Mouse (Mus musculus) kidney, adult 2 months (tissue): Measurements from ENCODE around the gene Fam241b. TPM values are rescaled to one million over a fixed set of nuclear protein-coding genes. Genes with fewer than 3 reads are reported as not detected.
A peak's percentile ranks its signal among the peaks of the same experiment; 100 is the strongest.

Experiments
- DNase-seq: peaks from one replicate; pipeline ENCODE4 v3.0.0; 2021
- H3K27ac ChIP-seq: fragments of 200-500 bp; 2 replicates; pipeline ENCODE4 v1.5.1; 2012; ENCODE audit warnings: low read depth, low read length, control low read depth, inconsistent platforms; ENCODE audit not compliant: insufficient read depth
- H3K27me3 ChIP-seq: fragments of 200-500 bp; replicated peaks from 2 replicates; pipeline ENCODE4 v1.6.1; 2012; ENCODE audit warnings: mild to moderate bottlenecking, moderate library complexity, low read length, inconsistent platforms; ENCODE audit not compliant: control insufficient read depth, insufficient read depth
- H3K36me3 ChIP-seq: fragments of 200-500 bp; 2 replicates; pipeline ENCODE4 v1.6.1; 2012; ENCODE audit warnings: mild to moderate bottlenecking, moderate library complexity, low read length, inconsistent platforms; ENCODE audit not compliant: control insufficient read depth, insufficient read depth
- H3K4me1 ChIP-seq: fragments of 200-500 bp; 2 replicates; pipeline ENCODE4 v1.6.1; 2011; ENCODE audit warnings: low read length; ENCODE audit not compliant: control insufficient read depth, insufficient read depth
- H3K4me3 ChIP-seq: fragments of 200-500 bp; 2 replicates; pipeline ENCODE4 v1.5.1; 2011; ENCODE audit warnings: mild to moderate bottlenecking, low read depth, low read length, control low read depth; ENCODE audit not compliant: insufficient read depth
- CTCF ChIP-seq: fragments of 200-500 bp; conservative IDR thresholded peaks from 2 replicates; pipeline ENCODE4 v1.5.1; 2011; ENCODE audit warnings: low read depth, mild to moderate bottlenecking, control low read depth, low read length, moderate library complexity, mixed read lengths; ENCODE audit not compliant: insufficient read depth, insufficient read length
- POLR2A ChIP-seq: fragments of 200-500 bp; IDR thresholded peaks from one replicate; pipeline ENCODE4 v1.6.1; 2011; ENCODE audit warnings: low read depth, low read length, control low read depth
- WGBS: fragments of 180-500 bp; shearing (Covaris S2); methylation state at CpG from one replicate; pipeline ENCODE4 v1.1.7; 2018; 5-methylcytosine and 5-hydroxymethylcytosine counted together
- polyA plus RNA-seq: library from polyadenylated mRNA; depleted of rRNA; stranded (reverse); fragments of >200 nt; gene quantifications from 2 replicates; pipeline ENCODE4 v1.2.3, GENCODE M21; 2012

Fam241b gene
- polyA plus RNA-seq, 1 experiment: 9.6 TPM

GRCm38 (mm10) chr10:62104835-62105576 lies 38.7 kb downstream of the Fam241b start:
- H3K27me3 ChIP-seq: no peaks in the 10 kb centered on the region
- WGBS: 20% methylated on average over 7 of the region's 7 CpGs
- TF ChIP-seq CTCF (peak; percentile 82), POLR2A (no peak)
- no peaks in the 10 kb centered on the region for H3K4me1 ChIP-seq
- H3K27ac ChIP-seq: no peak overlapping the region
- no peak overlapping the region for H3K4me3 ChIP-seq
- DNase-seq: peak; percentile 64
- no peaks in the 10 kb centered on the region for H3K36me3 ChIP-seq

GRCm38 (mm10) chr10:62101504-62102439 lies 41.9 kb downstream of the Fam241b start:
- WGBS: 10% methylated on average over 7 of the region's 7 CpGs
- Histone ChIP-seq H3K27me3 (no peaks in the 10 kb centered on the region), H3K4me3 (no peak overlapping the region), H3K4me1 (no peaks in the 10 kb centered on the region), H3K36me3 (no peaks in the 10 kb centered on the region), H3K27ac (no peak overlapping the region)
- DNase-seq: peak; percentile 67
- TF ChIP-seq CTCF (peak; percentile 85), POLR2A (no peak)

GRCm38 (mm10) chr10:62099749-62100403 lies 43.8 kb downstream of the Fam241b start:
- no peaks in the 10 kb centered on the region for H3K4me1 ChIP-seq
- H3K27me3 ChIP-seq: no peaks in the 10 kb centered on the region
- no peak for TF ChIP-seq POLR2A
- no peak for DNase-seq
- no peaks in the 10 kb centered on the region for H3K36me3 ChIP-seq
- no peak overlapping the region for H3K27ac ChIP-seq
- no peak overlapping the region for H3K4me3 ChIP-seq
- 81% methylated on average over 10 of the region's 10 CpGs for WGBS

GRCm38 (mm10) chr10:62094401-62094800 lies 49.3 kb downstream of the Fam241b start:
- no peak for TF ChIP-seq CTCF
- TF ChIP-seq POLR2A: no peak
- 86% methylated on average over 6 of the region's 6 CpGs for WGBS
- peak; percentile 55 for DNase-seq
- H3K27me3 ChIP-seq: no peaks in the 10 kb centered on the region
- no peaks in the 10 kb centered on the region for H3K4me1 ChIP-seq
- no peak overlapping the region for H3K4me3 ChIP-seq
- no peaks in the 10 kb centered on the region for H3K36me3 ChIP-seq
- H3K27ac ChIP-seq: no peak overlapping the region

GRCm38 (mm10) chr10:62093903-62094302 lies 49.8 kb downstream of the Fam241b start:
- no peak for TF ChIP-seq CTCF
- no peak for TF ChIP-seq POLR2A
- no peak overlapping the region for H3K4me3 ChIP-seq
- no peak overlapping the region for H3K27ac ChIP-seq
- H3K27me3 ChIP-seq: no peaks in the 10 kb centered on the region
- no peak for DNase-seq
- 56% methylated on average over 7 of the region's 7 CpGs for WGBS
- H3K4me1 ChIP-seq: no peaks in the 10 kb centered on the region
- no peaks in the 10 kb centered on the region for H3K36me3 ChIP-seq

GRCm38 (mm10) chr10:62089486-62089885 lies 54.2 kb downstream of the Fam241b start:
- Histone ChIP-seq H3K4me3 (no peak overlapping the region), H3K4me1 (no peaks in the 10 kb centered on the region), H3K27me3 (no peaks in the 10 kb centered on the region), H3K36me3 (no peaks in the 10 kb centered on the region), H3K27ac (no peak overlapping the region)
- DNase-seq: peak; percentile 56
- TF ChIP-seq POLR2A: no peak
- no peak for TF ChIP-seq CTCF

- H3K36me3 ChIP-seq: no peaks in the 10 kb centered on the region
- no peak for DNase-seq
- no peak overlapping the region for H3K27ac ChIP-seq
- H3K4me3 ChIP-seq: no peak overlapping the region
- TF ChIP-seq POLR2A (no peak), CTCF (no peak)
- H3K27me3 ChIP-seq: no peaks in the 10 kb centered on the region
- H3K4me1 ChIP-seq: no peaks in the 10 kb centered on the region
- 49% methylated on average over 7 of the region's 7 CpGs for WGBS
Observed at GRCm38 (mm10) chr10:62089071-62089470, 54.6 kb downstream of the Fam241b start.
